In the genomic region with DNA sequence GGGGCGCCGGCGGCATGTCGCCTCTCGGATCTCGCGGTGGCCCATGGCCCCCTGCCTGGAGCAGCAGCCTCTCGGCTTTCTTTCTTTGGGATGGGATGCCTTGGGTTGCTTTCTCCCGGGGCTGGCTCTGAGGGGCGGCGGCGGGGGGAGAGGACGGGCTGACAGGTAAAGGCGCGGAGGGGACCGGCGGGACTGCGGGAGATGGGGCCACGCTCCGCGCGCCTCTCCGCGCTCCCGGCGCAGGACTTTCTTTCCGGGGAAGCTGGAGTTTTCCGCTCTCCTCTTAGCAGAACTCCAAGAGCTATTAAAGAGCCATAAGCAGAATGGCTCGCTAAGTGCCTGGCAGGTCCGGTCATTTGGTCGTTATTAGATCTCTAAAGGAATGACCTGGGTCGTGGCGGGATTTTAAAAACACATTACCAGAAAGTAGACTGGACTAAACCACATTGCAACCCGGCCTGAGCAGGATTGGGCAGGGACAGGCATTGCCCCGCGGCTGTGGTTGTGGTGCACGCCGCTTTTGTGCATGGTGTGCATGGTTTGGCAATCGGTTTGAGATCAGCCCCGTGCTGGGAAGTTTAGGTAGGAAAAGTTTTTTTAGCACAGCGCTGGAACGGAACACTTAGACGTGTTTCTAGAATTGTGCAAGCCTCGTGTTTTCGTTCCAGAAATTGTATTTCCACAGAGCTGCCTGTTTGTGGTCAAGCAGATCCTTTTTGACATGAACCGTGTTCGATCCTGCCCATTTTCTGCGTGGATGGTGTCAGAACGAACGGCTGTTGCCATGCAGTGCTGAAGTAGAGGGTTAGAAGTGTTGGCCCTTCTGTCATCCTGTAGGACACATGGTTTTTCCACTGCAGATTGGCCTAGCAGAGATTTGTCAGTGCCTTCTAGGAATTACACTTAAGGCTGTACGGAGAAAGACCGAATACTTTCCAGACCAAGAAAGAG, we compare ENCODE assay signal across 8 mouse cellular contexts. TPM values are rescaled to one million over a fixed set of nuclear protein-coding genes. Genes with fewer than 3 reads are reported as not detected.
DNase-seq lines count a peak whose midpoint lies in the region; ATAC-seq and TF ChIP-seq lines count a peak whose summit lies in the region.

No protein-coding gene starts in this region.

- in situ Hi-C loops in Patski (cut with MboI; ENCODE audit: low pct_unique_long_range_greater_than_20kb), result loop anchor here (5.0 to 10.0 kb wide), 2 partner anchors 67 to 100 kb away; no protein-coding TSS in a partner anchor

- H3K4me3 ChIP-seq in limb, embryonic 13.5 days, result peak overlapping the region; percentile 78
- H3K4me3 ChIP-seq in midbrain, embryonic 12.5 days, result peak overlapping the region; percentile 89
- peak overlapping the region; percentile 90 for H3K4me3 ChIP-seq in stomach, embryonic 16.5 days (replicated peaks; ENCODE audit: low read length)

- peak overlapping the region; percentile 92 for H3K9ac ChIP-seq in limb, embryonic 13.5 days
- H3K9ac ChIP-seq in midbrain, embryonic 12.5 days (replicated peaks), result peak overlapping the region; percentile 90
- peak overlapping the region; percentile 97 for H3K9ac ChIP-seq in stomach, embryonic 16.5 days (ENCODE audit: low read length)

- no peak for TF ChIP-seq CTCF in Patski (IDR thresholded peaks at IDR 0.05)

- CTCF ChIA-PET in Patski (lab: Charles Lee), result interaction anchor here (0.8 to 1.4 kb wide), 2 partner anchors 70 to 72 kb away, joined by 3 to 5 read pairs; no protein-coding TSS in a partner anchor

- H3K4me1 ChIP-seq in limb, embryonic 13.5 days, result peaks cover 22% of the 10 kb centered on the region
- H3K4me1 ChIP-seq in midbrain, embryonic 12.5 days, result peaks cover 22% of the 10 kb centered on the region
- H3K4me1 ChIP-seq in stomach, embryonic 16.5 days (ENCODE audit: control insufficient read depth, insufficient read depth, low read length), result peaks cover 9% of the 10 kb centered on the region; the same call in 1 of the 2 replicates

- peak; percentile 63 for DNase-seq in 3T3-L1 (ENCODE audit: low read depth, low spot score)
- no peak for DNase-seq in Patski (ENCODE audit: low read depth, low spot score)
- peak; percentile 73 for DNase-seq in embryo, embryonic 10 days (ENCODE audit: low spot score)
- DNase-seq in gastrocnemius, postnatal 10 days, result peak; percentile 32
- DNase-seq in kidney, adult 11 months, result peak; percentile 87

- peak overlapping the region; percentile 83 for H3K4me2 ChIP-seq in limb, embryonic 13.5 days (replicated peaks)
- H3K4me2 ChIP-seq in midbrain, embryonic 12.5 days (replicated peaks), result peak overlapping the region; percentile 72
- H3K4me2 ChIP-seq in stomach, embryonic 16.5 days (ENCODE audit: low read depth, low read length), result peak overlapping the region; percentile 81

- H3K27ac ChIP-seq in limb, embryonic 13.5 days, result peak overlapping the region; percentile 90
- peak overlapping the region; percentile 92 for H3K27ac ChIP-seq in midbrain, embryonic 12.5 days (replicated peaks)
- H3K27ac ChIP-seq in stomach, embryonic 16.5 days (ENCODE audit: low read length), result peak overlapping the region; percentile 93

- no peaks in the 10 kb centered on the region for H3K27me3 ChIP-seq in Patski
- no peaks in the 10 kb centered on the region for H3K27me3 ChIP-seq in limb, embryonic 13.5 days
- H3K27me3 ChIP-seq in midbrain, embryonic 12.5 days, result no peaks in the 10 kb centered on the region
- H3K27me3 ChIP-seq in stomach, embryonic 16.5 days (ENCODE audit: control insufficient read depth, insufficient read depth, low read length), result no peaks in the 10 kb centered on the region

- 1% methylated on average over 52 of the region's 52 CpGs for WGBS in limb, embryonic 13.5 days
- WGBS in midbrain, embryonic 12.5 days, result 2% methylated on average over 52 of the region's 52 CpGs
- WGBS in stomach, embryonic 16.5 days, result 1% methylated on average over 48 of the region's 52 CpGs

- ATAC-seq in Patski, result peak; percentile 45
- ATAC-seq in limb, embryonic 13.5 days (ENCODE audit: low FRiP score, low read depth), result peak; percentile 24; the same call in 1 of the 2 replicates
- peak; percentile 57 for ATAC-seq in midbrain, embryonic 12.5 days (ENCODE audit: low FRiP score, low read depth)
- ATAC-seq in stomach, embryonic 16.5 days (ENCODE audit: insufficient read depth, low FRiP score), result peak; percentile 33

- POLR2A ChIA-PET in Patski (lab: Charles Lee), result no interaction called here

- no peaks in the 10 kb centered on the region for H3K9me3 ChIP-seq in limb, embryonic 13.5 days
- H3K9me3 ChIP-seq in midbrain, embryonic 12.5 days, result no peaks in the 10 kb centered on the region
- H3K9me3 ChIP-seq in stomach, embryonic 16.5 days (replicated peaks; ENCODE audit: control insufficient read depth, low read length), result no peaks in the 10 kb centered on the region

- peaks cover 5% of the 10 kb centered on the region; the same call in 1 of the 2 replicates for H3K36me3 ChIP-seq in limb, embryonic 13.5 days
- H3K36me3 ChIP-seq in midbrain, embryonic 12.5 days, result no peaks in the 10 kb centered on the region
- H3K36me3 ChIP-seq in stomach, embryonic 16.5 days (ENCODE audit: control insufficient read depth, insufficient read depth, low read length), result no peaks in the 10 kb centered on the region

RNA-seq across cellular contexts. Expression of a gene that starts 0.7 kb away (rescaled TPM):
- polyA plus RNA-seq in Patski (2021), result 35.2 TPM
- 1 to 10 TPM; 8.7 to 8.8 TPM for total RNA-seq in gastrocnemius, postnatal 10 days (2021)
- polyA plus RNA-seq in limb, embryonic 13.5 days (2015; fragmentation: Nextera tagmentation; extraction: Ambion mirVana), result 14.2 and 15.8 TPM in 2 replicates
- polyA plus RNA-seq in midbrain, embryonic 12.5 days (2016; fragmentation: Nextera tagmentation; extraction: Ambion mirVana), result 13.2 and 14.4 TPM in 2 replicates
- polyA plus RNA-seq in stomach, embryonic 16.5 days (2015; fragmentation: Nextera tagmentation; extraction: Ambion mirVana), result 7.9 and 8.0 TPM in 2 replicates
